8 mouse cellular contexts compared by ENCODE assay signal in the genomic region with DNA sequence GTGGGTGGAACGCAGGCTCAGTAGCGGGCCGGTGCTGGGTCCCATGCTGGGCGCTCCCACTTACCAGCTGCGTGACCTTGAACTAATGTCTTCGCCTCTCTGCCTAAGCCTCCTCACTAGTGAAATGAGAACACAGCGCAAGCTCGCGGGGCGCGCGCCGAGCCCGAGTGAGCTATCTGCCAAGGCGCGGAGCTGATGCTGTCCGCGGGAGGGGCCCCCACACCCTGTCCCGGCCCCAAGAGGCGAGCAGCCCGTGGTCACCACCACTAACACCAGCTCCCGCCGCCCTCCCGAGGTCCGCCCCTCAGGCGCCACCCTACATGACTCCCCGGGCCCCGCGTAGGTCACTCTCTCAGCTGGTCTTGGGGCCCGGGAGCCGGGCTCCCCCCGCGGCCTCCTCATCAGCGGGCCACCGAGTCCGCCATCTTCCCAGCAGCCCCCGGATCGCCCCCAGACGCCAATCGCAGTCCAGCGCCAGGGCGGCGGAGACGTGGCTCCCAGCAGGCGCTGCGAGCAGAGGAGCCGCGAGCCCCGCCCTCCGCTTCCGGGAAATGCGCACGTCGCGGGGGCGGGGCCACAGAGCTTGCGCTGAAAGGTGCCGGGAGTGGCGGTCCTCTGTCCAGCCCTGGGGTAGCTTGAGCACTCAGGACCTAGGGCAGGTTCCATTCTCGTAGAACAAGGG. TPM values are rescaled to one million over a fixed set of nuclear protein-coding genes. Genes with fewer than 3 reads are reported as not detected.
A peak's percentile ranks its signal among the peaks of the same experiment; 100 is the strongest.
DNase-seq lines count a peak whose midpoint lies in the region; ATAC-seq and TF ChIP-seq lines count a peak whose summit lies in the region.

A gene (minus strand): TSS at position 542 of the 682 bp plus-strand sequence.

- H3K36me3 ChIP-seq in embryonic facial prominence, embryonic 13.5 days: peaks cover 39% of the 10 kb centered on the region
- no peaks in the 10 kb centered on the region for H3K36me3 ChIP-seq in kidney, adult 2 months (ENCODE audit: control insufficient read depth, insufficient read depth, low read length)
- H3K36me3 ChIP-seq in limb, embryonic 11.5 days (ENCODE audit: control insufficient read depth, insufficient read depth, low read length): peaks cover 12% of the 10 kb centered on the region
- peaks cover 40% of the 10 kb centered on the region for H3K36me3 ChIP-seq in midbrain, embryonic 13.5 days
- peaks cover 27% of the 10 kb centered on the region for H3K36me3 ChIP-seq in small intestine, adult 2 months (ENCODE audit: control insufficient read depth, insufficient read depth, low read length)

- H3K9me3 ChIP-seq in embryonic facial prominence, embryonic 13.5 days: no peaks in the 10 kb centered on the region
- no peaks in the 10 kb centered on the region for H3K9me3 ChIP-seq in limb, embryonic 11.5 days (ENCODE audit: control insufficient read depth, low read length)
- H3K9me3 ChIP-seq in midbrain, embryonic 13.5 days: no peaks in the 10 kb centered on the region

- H3K27me3 ChIP-seq in embryonic facial prominence, embryonic 13.5 days: 0 out of 2 replicates have a peak, but pooled peaks cover 4% of the 10 kb centered on the region
- H3K27me3 ChIP-seq in kidney, adult 2 months (replicated peaks; ENCODE audit: control insufficient read depth, insufficient read depth, low read length): no peaks in the 10 kb centered on the region
- H3K27me3 ChIP-seq in limb, embryonic 11.5 days (ENCODE audit: control insufficient read depth, insufficient read depth, low read length): no peaks in the 10 kb centered on the region
- peaks cover 10% of the 10 kb centered on the region; the same call in 1 of the 2 replicates for H3K27me3 ChIP-seq in midbrain, embryonic 13.5 days
- no peaks in the 10 kb centered on the region for H3K27me3 ChIP-seq in small intestine, adult 2 months (ENCODE audit: control insufficient read depth, insufficient read depth, low read length)

- H3K27ac ChIP-seq in embryonic facial prominence, embryonic 13.5 days: peak within 1 kb of the TSS; percentile 92
- peak within 1 kb of the TSS; percentile 96 for H3K27ac ChIP-seq in kidney, adult 2 months (ENCODE audit: insufficient read depth, low read depth, low read length)
- peak within 1 kb of the TSS; percentile 49 for H3K27ac ChIP-seq in limb, embryonic 11.5 days (replicated peaks; ENCODE audit: low read depth, low read length)
- peak within 1 kb of the TSS; percentile 91 for H3K27ac ChIP-seq in midbrain, embryonic 13.5 days
- peak within 1 kb of the TSS; percentile 72 for H3K27ac ChIP-seq in small intestine, adult 2 months (ENCODE audit: insufficient read depth, low read depth, low read length)

- ATAC-seq in embryonic facial prominence, embryonic 13.5 days (ENCODE audit: insufficient number of reproducible peaks, insufficient read depth, low FRiP score, low TSS enrichment, low read depth): peak; percentile 85
- peak; percentile 74 for ATAC-seq in limb, embryonic 11.5 days (ENCODE audit: insufficient number of reproducible peaks, low FRiP score, low TSS enrichment, low read depth)
- peak; percentile 84 for ATAC-seq in midbrain, embryonic 13.5 days

- DNase-seq in 3134 (ENCODE audit: extremely low read depth, insufficient read length, low spot score): peak; percentile 90
- DNase-seq in adrenal gland, postnatal 4 days (ENCODE audit: low spot score in 2 of 2): peak; percentile 85 to 86
- DNase-seq in heart, adult 18-20 months: peak; percentile 96 to 97
- peak; percentile 96 for DNase-seq in kidney, adult 2 months
- peak; percentile 94 for DNase-seq in limb, embryonic 11.5 days (ENCODE audit: low spot score)

- H3K4me1 ChIP-seq in embryonic facial prominence, embryonic 13.5 days: peaks cover 35% of the 10 kb centered on the region
- H3K4me1 ChIP-seq in kidney, adult 2 months (ENCODE audit: control insufficient read depth, insufficient read depth, low read length): peaks cover 18% of the 10 kb centered on the region
- peaks cover 11% of the 10 kb centered on the region for H3K4me1 ChIP-seq in limb, embryonic 11.5 days (ENCODE audit: control insufficient read depth, insufficient read depth, low read length)
- H3K4me1 ChIP-seq in midbrain, embryonic 13.5 days (replicated peaks): peaks cover 37% of the 10 kb centered on the region
- peaks cover 23% of the 10 kb centered on the region for H3K4me1 ChIP-seq in small intestine, adult 2 months (ENCODE audit: control insufficient read depth, insufficient read depth, insufficient read length, low read length)

- TF ChIP-seq POLR2A in kidney, adult 2 months (IDR thresholded peaks at IDR 0.05; ENCODE audit: low read depth, low read length): peak; percentile 46
- TF ChIP-seq POLR2A in small intestine, adult 2 months (IDR thresholded peaks at IDR 0.05; ENCODE audit: low read depth, low read length): peak; percentile 74

- H3K9ac ChIP-seq in embryonic facial prominence, embryonic 13.5 days: peak within 1 kb of the TSS; percentile 96
- H3K9ac ChIP-seq in limb, embryonic 11.5 days (ENCODE audit: low read length): peak within 1 kb of the TSS; percentile 86
- H3K9ac ChIP-seq in midbrain, embryonic 13.5 days (replicated peaks): peak within 1 kb of the TSS; percentile 98

- WGBS in embryonic facial prominence, embryonic 13.5 days: under 1% methylated on average over 60 of the region's 60 CpGs
- under 1% methylated on average over 60 of the region's 60 CpGs for WGBS in kidney, adult 2 months
- WGBS in limb, embryonic 11.5 days: under 1% methylated on average over 60 of the region's 60 CpGs
- whole genome bisulfite sequencing in midbrain, embryonic 13.5 days: under 1% methylated on average over 60 of the region's 60 CpGs
- 1% methylated on average over 60 of the region's 60 CpGs for WGBS in small intestine, adult 2 months

- peak within 1 kb of the TSS; percentile 92 for H3K4me2 ChIP-seq in embryonic facial prominence, embryonic 13.5 days
- H3K4me2 ChIP-seq in limb, embryonic 11.5 days (ENCODE audit: low read depth, severe bottlenecking): peak within 1 kb of the TSS; percentile 79
- peak within 1 kb of the TSS; percentile 95 for H3K4me2 ChIP-seq in midbrain, embryonic 13.5 days (replicated peaks)

- H3K4me3 ChIP-seq in embryonic facial prominence, embryonic 13.5 days: peak within 1 kb of the TSS; percentile 93
- H3K4me3 ChIP-seq in kidney, adult 2 months (ENCODE audit: insufficient read depth, low read depth, low read length): peak within 1 kb of the TSS; percentile 96
- peak within 1 kb of the TSS; percentile 87 for H3K4me3 ChIP-seq in limb, embryonic 11.5 days (ENCODE audit: low read depth, low read length)
- peak within 1 kb of the TSS; percentile 94 for H3K4me3 ChIP-seq in midbrain, embryonic 13.5 days (replicated peaks)
- H3K4me3 ChIP-seq in small intestine, adult 2 months (ENCODE audit: low read depth, low read length): peak within 1 kb of the TSS; percentile 97

- TF ChIP-seq CTCF in kidney, adult 2 months (conservative IDR thresholded peaks at IDR 0.05; ENCODE audit: insufficient read depth, insufficient read length, low read depth, low read length): no peak
- no peak for TF ChIP-seq CTCF in small intestine, adult 2 months (IDR thresholded peaks at IDR 0.05; ENCODE audit: extremely low read depth, insufficient read length, insufficient replicate concordance, low read depth, low read length)

RNA-seq across cellular contexts. Expression of the gene that starts here (rescaled TPM):
- total RNA-seq in adrenal gland, postnatal 4 days (2021): 100 to 1,000 TPM; 108 to 127 TPM
- 106 and 109 TPM in 2 replicates for polyA plus RNA-seq in embryonic facial prominence, embryonic 13.5 days (2015; fragmentation: Nextera tagmentation; extraction: Ambion mirVana)
- total RNA-seq in heart, adult 18-20 months (2021): 100 to 1,000 TPM; 288 to 330 TPM
- 291 and 403 TPM in 2 replicates for polyA plus RNA-seq in kidney, adult 2 months (2012; rRNA removed)
- 89.6 and 95.1 TPM in 2 replicates for polyA plus RNA-seq in limb, embryonic 11.5 days (2014; fragmentation: Nextera tagmentation; extraction: Ambion mirVana)
- polyA plus RNA-seq in midbrain, embryonic 13.5 days (2015; fragmentation: Nextera tagmentation; extraction: Ambion mirVana): 80.4 and 95.0 TPM in 2 replicates
- polyA plus RNA-seq in small intestine, adult 2 months (2012; rRNA removed): 159 and 230 TPM in 2 replicates

Comparison
In these comparisons a context has a peak if more than half of its experiments do, and no peak if none do; other contexts are left out.
1. Peak in every context shown above with its lines: DNase-seq, ATAC-seq, H3K4me3 ChIP-seq and H3K27ac ChIP-seq.